Mouse (Mus musculus) c-Kit-positive CD71-positive TER-119-positive erythroid progenitor cells, embryonic 14.5 days (primary cell): ENCODE measurements at regions not wholly inside any gene's neighbourhood (a gene's known extent, or its start where the extent isn't known, plus 50 kb on each side); places are given as distances from the start of the nearest gene placed in this dataset.

Experiments used
- DNase-seq: peaks from one replicate; pipeline ENCODE4 v3.0.0-alpha.2; 2013; ENCODE audit warnings: low spot score

GRCm38 (mm10) chr19:60148313-60148965 is 78.1 kb downstream of the Fam204a start:
- DNase-seq: no peak

DNA sequence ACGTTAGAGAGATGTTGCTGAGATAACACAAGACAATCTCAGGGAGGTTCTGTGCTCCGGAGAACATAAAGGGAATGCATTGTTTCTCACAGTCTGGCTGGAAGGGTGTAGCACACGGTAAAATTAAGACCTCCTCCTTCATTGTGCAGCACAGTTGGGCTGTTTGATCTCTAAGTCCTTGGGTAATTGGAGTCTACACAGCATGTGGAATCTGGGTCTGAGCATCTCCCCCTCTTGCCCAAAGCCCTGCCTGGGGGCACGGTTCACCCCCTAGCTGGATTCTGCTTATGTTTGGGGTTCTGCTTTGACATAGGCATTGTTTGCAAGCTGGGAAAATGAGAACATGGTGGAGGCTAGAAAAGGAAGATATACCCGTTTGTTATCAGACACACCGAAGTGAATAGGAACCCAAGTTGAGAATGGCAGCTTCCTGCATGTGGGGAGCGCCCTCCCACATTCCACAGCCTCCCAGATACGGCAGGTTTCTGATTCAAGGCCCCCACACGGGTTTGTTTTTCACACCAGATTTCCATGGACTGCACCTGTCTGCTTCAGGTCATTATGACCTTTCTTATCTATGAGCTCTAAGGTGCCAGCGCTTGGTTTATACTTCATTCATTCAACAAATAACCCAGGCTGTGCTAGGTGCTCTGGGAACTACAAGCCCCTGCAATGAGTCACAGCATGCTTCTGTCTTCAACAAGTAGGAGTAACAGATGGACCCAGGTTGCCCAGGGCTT is 79.9 kb downstream of the Fam204a start:
- DNase-seq: no peak

DNA sequence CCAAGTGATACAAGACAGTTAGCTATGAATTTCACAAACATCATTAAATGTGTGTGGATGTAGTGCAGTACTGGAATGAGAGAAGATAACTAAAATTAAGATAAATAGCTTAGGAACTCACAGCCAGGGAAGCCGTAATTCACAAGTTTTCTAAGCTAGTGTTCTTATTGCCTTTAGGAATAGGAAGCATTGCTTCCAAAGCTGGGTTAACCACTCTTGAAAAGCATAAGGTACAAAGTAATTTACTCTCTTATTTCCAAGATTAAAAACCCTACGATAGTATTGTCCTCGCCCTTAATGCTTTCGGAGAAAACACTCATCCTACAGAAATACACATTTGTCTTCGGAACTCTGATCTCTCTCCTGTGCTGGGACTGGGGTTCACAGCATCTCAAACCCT is 81.3 kb downstream of the Fam204a start:
- no peak for DNase-seq

- DNase-seq: peak; percentile 74
Observed at GRCm38 (mm10) chr19:60144336-60144989, 82.0 kb downstream of the Fam204a start.

GRCm38 (mm10) chr19:60138881-60139280 is 87.6 kb downstream of the Fam204a start:
- DNase-seq: no peak

DNA sequence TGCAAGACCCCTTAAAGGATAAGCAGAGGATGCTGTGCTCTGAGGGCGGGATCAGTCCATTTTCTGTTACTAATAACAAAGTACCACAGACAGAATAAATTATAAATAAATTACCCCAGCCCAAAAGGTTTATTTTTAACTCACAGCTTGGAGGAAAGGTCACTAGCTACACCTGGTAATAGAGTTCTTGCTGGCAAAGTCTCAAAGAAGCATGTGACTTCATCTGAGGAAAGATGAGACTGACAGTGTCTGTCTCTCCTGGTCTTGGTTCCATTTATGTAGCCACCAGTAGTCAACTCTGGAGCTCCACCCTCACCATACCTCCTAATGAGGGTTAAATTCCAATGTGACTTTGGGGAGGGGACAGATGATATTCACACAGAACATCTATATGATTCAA is 90.0 kb downstream of the Fam204a start:
- no peak for DNase-seq

- peak; percentile 26 for DNase-seq
Observed at GRCm38 (mm10) chr19:60134447-60135328, 91.8 kb downstream of the Fam204a start.

DNA sequence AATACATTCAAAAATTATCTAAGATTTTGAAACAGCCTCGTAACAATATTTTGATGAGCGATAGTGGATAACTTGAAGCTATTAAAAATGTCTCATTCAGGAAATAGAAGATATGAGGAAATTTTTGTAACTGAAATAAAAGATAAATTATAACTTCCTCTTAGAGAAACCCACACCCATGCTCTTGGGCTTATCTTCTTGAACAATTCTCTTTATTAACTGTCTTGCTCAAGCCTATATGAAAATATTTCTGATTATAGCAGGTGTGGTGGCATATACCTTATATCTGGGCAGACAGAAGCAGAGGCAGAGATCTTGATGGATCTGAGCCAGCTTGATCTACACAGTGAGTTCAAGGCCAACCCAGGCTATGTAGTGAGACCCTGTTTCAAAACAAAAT is 96.9 kb downstream of the Fam204a start:
- no peak for DNase-seq

DNA sequence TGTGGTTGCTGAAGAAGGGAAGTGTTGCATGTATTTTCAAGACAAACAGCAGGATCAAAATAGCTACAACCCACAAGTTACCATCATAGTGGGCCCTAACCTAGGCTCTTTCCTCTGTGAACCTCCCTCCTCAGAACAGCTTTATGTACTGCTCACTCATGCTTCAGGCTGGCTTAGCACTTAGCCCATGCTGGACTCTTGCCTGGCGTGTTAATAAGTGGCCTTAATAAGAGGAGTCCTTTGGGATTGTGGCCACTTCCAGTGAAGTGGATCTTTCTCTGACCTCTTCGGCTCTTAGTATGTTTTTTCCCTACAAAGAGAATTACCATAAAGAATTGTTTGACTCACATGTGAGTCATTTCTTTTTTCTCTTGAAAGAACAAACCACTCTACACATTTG is 101.9 kb downstream of the Fam204a start:
- DNase-seq: no peak

DNA sequence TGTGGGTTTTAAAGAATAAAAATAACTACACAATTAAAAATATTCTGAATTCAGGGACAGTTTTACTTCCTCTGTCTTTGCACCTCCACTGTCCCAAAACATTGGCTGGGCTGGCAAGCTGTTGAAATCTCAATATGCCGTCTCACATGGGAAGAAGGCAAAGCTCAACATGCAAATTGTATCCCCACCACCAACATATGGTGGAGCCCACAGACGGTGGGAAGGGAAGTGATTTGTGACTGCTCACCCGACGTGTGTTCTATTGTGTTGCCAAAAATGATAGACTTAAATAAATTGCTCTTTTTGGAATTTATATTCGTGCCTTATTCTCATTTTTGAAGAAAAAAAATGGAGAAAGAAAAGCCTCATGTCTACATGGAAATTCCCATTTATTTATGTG is 105.6 kb downstream of the Fam204a start:
- no peak for DNase-seq

GRCm38 (mm10) chr19:60119051-60119450 is 107.5 kb downstream of the Fam204a start:
- no peak for DNase-seq

GRCm38 (mm10) chr19:60113666-60114388 is 112.7 kb downstream of the Fam204a start:
- no peak for DNase-seq

DNA sequence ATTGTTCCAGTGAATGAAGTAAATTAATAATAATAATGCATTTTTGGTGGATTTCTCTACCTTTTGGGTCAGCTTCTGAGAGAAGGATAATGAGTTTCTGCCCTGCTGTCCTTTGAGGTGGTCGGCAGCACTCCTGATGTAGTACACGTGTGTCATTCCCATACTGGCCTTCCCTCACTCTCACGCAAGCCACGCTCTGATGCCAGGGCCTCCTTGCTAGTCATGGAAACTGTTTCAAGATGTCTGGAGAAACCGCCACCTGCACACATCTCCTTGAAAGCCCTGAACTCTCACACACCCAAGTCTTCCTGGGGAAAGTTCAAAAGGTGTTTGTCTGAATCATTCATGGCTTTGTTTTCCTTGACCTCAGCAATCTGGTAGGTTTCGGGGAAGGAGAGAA is 116.2 kb downstream of the Fam204a start:
- DNase-seq: no peak

GRCm38 (mm10) chr19:60109488-60109887 is 117.0 kb downstream of the Fam204a start:
- no peak for DNase-seq

DNA sequence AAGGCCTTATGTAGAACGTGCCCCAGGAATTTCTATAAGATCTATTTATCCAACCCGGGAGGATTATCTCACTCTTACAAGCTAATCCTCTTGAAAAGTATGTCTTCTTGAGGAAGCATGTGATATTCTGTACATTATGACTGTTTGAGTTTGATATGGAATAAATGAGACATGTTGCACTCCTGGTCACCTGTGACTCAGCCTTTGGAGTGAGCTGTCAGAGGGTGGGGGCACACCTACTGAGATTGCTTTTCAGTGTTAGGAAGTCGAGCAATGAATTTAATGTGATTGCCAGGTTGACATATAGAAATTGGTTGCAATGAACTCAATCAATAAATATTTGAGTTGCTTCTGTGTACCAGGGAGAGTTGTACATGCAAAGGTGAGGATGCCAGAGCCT is 128.6 kb downstream of the Fam204a start:
- no peak for DNase-seq

DNA sequence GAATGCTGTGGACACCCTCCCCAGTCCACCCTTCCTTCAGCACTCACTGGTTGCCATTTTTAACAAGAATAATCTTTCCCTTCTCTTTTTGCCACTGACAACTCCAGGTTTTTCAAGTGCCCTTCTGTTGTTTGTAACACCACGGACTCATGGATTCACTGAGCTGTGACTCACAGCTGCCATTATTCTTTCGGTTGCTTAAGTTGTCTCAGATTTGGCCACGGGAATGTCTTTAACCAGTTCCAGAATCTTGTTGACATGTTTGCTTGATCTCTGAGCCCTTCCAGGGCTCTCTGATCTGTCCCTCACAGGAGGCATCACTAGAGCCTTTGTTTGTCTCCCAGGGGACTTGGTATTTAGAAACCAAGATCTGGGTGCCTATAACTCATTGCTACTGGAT is 131.5 kb upstream of the Rab11fip2 start:
- DNase-seq: no peak

GRCm38 (mm10) chr19:60073328-60073727 is 129.9 kb upstream of the Rab11fip2 start:
- DNase-seq: no peak

DNA sequence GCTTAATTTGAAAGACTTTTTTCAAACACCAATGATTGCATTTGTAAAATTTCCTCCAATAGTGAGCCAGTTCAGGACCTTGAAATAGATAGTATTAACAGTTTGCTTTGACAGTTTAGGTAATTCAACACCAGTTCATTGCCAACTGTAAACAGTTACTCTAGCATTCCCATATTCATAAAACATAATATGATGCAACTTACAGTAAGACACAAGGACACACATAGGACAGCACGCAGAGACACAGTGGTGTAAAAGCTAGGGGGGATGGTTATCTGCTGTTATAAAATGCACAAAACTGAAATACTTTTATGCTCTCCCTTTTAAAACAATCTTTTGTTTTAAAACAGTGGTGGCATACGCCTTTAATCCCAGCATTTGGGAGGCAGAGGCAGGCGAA is 122.7 kb upstream of the Rab11fip2 start:
- DNase-seq: no peak

GRCm38 (mm10) chr19:60055121-60055874 is 111.8 kb upstream of the Rab11fip2 start:
- DNase-seq: no peak

- DNase-seq: no peak
Observed at GRCm38 (mm10) chr19:60051151-60051550, 107.7 kb upstream of the Rab11fip2 start.

DNA sequence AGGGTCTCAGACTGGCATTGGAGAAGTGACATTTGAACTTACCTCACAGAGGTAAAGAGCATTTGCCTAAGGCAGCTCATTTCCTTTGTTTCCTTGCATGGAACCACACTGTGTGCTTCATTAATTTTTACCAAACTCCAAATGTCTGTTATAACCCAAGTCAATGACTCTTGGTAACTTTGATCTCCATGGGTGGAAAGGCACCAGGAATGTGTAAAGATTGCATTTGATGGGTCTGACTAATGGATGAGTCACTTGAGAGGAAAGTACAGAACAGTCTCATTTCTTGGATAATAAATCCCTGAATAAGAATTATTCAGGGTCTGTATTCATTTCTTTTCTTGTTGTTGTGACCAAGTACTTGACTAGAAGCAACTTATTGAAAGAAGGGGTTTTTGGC is 97.3 kb upstream of the Rab11fip2 start:
- no peak for DNase-seq
